Mouse (Mus musculus) mouse trophoblast stem cell (cell line): ENCODE results near the gene Hspg2.

ENCODE experiments used
- in situ Hi-C, 2 experiments: fragments of 300-500 bp; cut with MseI, MboI; formaldehyde crosslinking; loops; 2 replicates in 1 of 2; 3 replicates in 1 of 2; pipeline ENCODE4 v1.15.1; 2025

The Hspg2 gene

GRCm38 (mm10) chr4:137480191-137480992, 11.8 kb downstream of the Hspg2 start:
- in situ Hi-C loops = no loop called here

GRCm38 (mm10) chr4:137480993-137481340, 12.4 kb downstream of the Hspg2 start:
- in situ Hi-C loops = no loop called here

- in situ Hi-C loops = no loop called here
Observed at GRCm38 (mm10) chr4:137481381-137482030, 12.9 kb downstream of the Hspg2 start.

GRCm38 (mm10) chr4:137483871-137484270, 15.3 kb downstream of the Hspg2 start:
- in situ Hi-C loops = no loop called here

- in situ Hi-C loops = no loop called here
Observed at GRCm38 (mm10) chr4:137484586-137484985, 16.0 kb downstream of the Hspg2 start.

DNA sequence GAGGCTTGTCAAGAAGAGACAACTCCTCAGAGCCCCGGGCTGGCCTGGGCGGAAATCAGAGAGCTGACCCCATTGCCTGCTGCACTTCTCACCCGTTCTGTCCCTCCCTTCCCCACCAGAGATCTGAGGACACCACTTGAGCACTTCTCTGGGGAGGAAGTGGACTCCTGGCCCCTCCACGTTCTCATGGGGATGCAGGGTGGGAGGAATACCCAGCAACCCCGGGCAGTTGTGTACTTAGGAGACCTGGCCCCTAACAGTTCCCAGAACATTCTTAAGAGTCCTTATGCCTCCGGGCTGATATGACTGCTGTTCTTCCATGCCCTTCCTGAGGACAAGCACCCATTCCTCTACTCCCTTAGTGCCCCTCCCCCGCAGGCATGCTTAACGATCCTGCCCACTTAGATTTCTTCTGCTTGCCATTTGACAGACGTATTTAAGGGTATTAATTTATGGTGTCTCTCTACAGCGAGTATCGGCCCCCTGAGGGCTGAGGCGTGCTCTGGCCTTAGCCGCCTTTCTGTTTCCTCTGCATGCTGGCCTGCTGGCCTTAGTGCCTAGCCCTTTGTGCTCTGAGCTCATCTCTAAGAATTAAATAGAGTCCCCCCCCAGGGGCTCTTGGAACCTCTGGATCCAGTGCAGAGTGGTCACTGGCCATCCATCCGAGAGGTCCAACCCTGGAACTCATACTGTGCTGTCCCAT, 16.8 kb downstream of the Hspg2 start:
- in situ Hi-C loops = no loop called here

DNA sequence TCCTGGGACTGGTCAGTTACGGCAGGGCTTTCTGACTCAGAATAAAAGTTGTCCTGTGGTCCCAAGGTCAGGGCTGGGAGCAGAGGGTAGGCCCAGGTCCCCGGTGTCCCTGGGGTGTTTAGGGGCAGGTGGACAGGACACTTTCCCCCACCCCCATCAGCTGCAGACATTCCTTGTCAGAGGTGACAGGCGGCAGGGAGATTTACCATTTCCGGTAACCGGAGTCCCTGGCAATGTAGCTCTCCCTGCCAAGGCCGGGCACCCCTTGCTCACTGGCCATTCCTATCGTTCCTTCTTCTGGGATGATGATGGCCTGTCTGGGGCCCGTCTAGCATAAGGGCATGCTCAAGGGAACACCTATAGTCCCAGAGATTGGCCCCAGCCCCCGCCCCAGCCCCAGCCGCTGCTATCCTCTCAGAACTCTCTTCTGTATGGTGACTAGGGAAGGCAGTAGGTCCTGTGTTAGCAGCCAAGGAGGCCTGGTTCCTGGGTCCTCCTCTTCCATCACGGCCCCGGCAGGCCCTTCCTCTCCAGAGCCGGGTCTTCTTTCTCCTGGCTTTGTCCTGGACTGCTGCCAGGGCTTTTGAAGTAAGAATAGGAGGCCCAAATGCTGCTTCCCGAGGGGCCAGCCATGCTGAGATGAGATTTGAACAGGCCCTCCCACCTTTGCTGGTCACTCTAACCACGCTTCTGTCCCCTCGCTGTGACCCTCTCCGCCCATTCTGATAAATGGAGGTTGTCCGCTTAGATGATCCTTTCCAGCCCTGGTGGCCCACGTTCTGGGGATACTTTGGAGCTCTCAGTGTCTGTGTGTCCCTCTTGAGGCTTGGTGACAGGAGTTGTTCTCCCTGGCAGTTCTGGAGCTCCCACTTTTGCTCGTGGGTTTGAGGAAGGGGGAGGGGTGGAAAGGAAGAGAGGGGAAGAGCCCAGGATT, 17.8 kb downstream of the Hspg2 start:
- in situ Hi-C loops = no loop called here

DNA sequence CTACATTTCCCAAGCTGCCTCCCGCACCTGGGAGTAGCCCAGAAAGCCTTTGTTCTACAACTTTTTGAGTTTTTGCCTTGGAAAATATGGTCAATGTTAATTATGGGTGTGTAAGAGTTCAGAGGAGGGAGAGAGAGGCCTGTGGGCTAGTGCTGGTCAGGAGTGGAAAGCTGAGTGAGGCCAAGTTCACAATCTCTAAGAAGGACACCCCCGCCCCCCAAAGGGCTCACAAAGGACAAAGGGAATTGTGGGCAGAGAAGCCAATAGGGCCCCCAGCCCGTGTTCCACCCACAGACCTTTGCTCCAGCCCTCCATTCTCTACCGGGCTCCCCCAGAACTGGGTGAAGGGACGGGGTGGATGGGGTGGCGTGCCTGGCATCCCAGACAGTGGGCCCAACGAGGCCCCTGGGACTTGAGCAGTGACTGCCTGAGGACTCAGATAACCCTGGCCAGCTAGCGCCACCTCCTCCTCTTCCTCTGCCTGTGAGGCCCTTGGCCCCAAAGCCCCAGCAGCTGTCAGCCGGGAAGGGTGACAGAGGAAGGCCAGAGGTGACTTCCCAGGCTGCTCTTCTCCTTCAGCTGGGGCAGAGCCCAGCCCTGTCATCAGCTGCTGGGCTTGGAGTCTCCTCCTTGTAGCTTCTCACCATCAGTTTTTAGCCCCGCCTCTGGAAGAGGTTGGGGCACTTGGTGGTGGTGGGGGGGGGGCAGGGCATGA, 18.9 kb downstream of the Hspg2 start:
- in situ Hi-C loops = no loop called here

DNA sequence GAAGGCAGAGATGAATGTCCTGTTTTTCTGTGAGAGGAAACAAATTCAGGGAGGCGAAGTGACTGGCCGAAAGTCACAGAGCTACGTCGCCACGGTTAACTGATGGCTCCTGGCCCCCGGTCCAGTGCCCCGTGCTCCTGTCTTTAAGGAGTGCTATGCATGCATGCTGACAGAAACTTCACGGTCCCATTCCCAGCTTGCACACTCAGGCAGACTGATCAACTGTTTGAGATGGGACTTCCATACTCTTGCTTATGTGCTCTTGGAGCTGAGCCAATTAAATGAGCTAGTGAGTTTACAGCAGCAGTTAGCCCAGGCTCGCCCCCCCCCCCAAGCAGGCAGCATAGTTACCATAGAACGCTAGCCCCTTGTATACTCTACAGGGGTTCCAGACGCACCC, 19.5 kb downstream of the Hspg2 start:
- in situ Hi-C loops = no loop called here

- in situ Hi-C loops = no loop called here
Observed at GRCm38 (mm10) chr4:137488571-137489303, 20.2 kb downstream of the Hspg2 start.

GRCm38 (mm10) chr4:137489996-137490395, 21.4 kb downstream of the Hspg2 start:
- in situ Hi-C loops = no loop called here

GRCm38 (mm10) chr4:137492563-137492962, 24.0 kb downstream of the Hspg2 start:
- in situ Hi-C loops = no loop called here

GRCm38 (mm10) chr4:137493187-137493586, 24.6 kb downstream of the Hspg2 start:
- in situ Hi-C loops = no loop called here

GRCm38 (mm10) chr4:137494751-137495500, 26.4 kb downstream of the Hspg2 start:
- in situ Hi-C loops = no loop called here

DNA sequence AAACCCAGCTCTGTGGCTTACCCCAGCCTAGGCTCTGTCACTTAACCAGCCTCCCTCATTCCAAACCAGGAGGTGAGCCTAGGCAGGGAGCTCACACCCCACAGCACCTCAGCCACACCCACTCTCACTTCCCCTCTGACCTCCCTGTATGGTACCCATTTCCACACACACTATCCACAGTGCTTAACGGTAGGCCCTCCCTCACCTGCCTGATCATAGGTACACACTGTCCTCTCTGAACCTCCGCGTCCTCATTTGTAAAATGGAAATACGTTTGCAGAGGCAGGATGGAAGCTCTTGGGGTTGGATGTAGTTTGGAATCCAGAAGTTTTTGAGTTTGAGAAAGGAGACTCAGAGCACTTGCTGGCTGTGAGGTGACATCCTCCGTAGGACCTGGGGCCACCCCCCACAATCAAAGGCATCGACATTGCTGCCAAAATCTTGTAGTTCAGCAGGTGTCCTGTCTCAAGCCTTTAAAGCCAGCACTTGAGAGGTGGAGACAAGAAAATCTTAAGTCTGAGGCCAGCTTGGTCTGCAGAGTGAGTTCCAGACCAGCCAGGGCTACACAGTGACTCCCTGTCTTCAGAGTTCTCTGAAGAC, 27.0 kb downstream of the Hspg2 start:
- in situ Hi-C loops = no loop called here

DNA sequence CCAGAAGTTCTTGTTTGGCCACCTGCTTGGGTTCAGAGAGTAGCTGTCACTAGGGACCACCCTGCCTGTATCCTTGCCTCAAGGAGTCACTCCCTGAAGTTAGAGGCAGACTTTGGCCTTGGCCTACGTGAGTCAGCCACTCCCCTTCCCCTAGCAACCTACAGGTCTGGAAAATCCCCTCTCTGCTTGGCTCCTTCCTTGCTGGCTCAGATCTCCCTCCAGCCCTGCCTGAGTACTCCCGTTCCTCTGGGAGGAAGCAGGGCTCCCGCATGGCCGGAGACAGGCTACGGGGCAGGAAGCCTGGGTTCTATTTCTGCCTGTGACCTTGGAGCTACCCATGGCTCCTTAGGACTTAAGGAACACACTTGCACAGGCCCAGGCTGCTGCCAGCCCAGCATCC, 28.8 kb downstream of the Hspg2 start:
- in situ Hi-C loops = no loop called here

DNA sequence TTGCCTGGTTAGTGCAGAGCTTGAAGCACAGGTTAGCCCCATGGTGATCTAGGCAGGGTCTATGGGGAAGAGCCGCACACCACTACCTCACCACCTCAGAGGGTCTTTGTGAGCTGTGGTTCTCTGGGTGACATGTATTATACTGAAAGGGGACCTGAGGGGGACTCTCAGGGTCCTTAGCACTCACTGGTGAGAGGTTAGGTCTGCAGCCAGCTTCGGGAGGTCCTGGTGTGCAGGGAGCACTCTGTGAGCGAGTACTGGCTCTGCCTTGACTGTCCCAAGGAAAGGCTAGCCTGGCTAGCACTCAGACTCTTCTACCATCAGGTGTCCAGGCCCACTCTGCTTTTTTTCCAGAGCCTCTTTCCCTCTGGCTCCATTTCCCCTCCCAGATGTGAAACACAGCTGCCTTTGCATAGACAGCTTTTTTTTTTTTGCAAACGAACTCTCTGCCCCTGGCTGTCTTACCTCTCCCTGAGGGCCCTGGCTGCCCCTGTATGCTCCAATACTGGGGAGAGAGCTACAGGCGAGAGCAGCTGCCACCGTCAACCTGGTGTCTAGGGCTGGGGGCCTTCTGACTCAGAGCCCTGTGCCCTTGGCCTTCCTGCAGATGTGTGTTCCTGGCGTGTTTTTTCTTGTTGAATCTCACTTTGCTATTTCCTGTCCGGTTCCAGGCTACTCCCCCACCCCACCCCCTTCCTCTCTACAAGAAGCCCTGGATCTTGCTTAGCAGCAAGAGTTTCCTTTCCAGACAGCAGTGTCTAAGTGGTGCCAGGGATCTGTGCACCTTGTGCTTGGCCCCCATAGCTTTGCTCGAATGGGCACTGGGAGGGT, 29.5 kb downstream of the Hspg2 start:
- in situ Hi-C loops = no loop called here

DNA sequence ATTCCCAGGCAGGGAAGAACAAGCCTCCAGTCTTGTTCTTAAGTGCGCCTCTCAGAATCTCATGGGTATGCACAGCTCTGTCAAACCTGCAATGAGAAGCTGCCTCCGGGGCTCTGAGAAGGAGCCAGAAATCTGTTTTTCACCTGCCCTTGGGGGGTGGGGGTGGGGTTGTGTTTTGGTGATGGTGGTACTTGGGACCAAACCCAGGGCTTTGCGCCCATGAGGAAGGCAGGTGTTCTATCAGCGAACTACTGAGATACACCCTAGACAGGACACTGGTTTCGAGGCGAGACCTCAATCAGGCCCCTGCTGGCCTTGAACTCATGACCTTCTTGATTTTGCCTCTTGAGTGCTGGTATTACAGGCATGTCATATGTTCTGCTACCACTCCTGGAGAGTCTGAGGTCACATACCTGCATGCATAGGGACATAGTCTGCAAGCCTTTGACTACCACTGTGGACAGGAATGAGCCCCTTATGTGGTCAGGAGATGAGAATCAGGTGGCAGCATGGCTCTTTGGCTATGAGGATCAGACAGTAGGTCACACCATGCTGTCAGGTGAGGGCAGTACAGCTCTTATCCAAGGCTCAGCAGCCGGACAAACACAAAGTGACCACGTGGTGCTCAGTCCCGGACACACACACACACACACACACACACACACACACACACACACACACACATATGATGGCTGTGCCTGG, 30.5 kb downstream of the Hspg2 start:
- in situ Hi-C loops = no loop called here
